Mouse (Mus musculus): Measurements from ENCODE around the gene Hamp.

DNA sequence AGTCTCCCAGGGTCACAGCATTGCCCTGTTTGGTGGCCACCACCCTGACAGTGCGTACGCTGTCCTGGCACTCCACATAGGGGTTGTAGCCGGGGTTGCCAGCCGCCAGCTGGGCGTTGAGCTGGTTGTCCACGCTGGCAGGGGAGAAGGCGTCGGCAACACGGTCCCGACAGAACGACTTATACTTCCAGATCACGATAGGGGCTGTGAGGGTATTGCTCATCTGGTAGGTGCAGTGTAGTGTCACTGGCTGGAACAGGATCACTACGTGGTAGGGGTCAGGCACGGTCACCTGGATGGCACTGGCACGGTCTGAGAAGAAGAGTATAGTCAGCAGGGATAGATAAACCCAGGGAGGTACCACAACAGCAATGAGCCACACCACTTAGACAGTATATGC lies 28.1 kb upstream of the Hamp start:
- no peak for TF ChIP-seq CTCF (conservative IDR thresholded peaks at IDR 0.05; ENCODE audit: low read length)
- no peak for TF ChIP-seq NANOG (IDR thresholded peaks at IDR 0.05; ENCODE audit: borderline replicate concordance, low read length)
- TF ChIP-seq POU5F1 (IDR thresholded peaks at IDR 0.05; ENCODE audit: borderline replicate concordance, low read length), result no peak
